Mouse (Mus musculus): ENCODE results near the gene Otoa.

GRCm38 (mm10) chr7:121093026-121093425 lies 11.6 kb downstream of the Otoa start:
- TF ChIP-seq CTCF (conservative IDR thresholded peaks at IDR 0.05; ENCODE audit: low read length) (no peak), POU5F1 (IDR thresholded peaks at IDR 0.05; ENCODE audit: borderline replicate concordance, low read length) (no peak), NANOG (IDR thresholded peaks at IDR 0.05; ENCODE audit: borderline replicate concordance, low read length) (no peak)
